In genomic region chr13:15707481-15707881, GRCm38 (mm10) we compare ENCODE assay signal across 9 mouse cellular contexts.
DNase-seq lines count a peak whose midpoint lies in the region; ATAC-seq and TF ChIP-seq lines count a peak whose summit lies in the region.
"Had no signal": no experiment of that assay in that cellular context is flagged by ENCODE, and none has a peak within 500 bp of the region (broad histone marks: within the 10 kb centered on the region; RNA-seq: fewer than 3 reads in every experiment).

No protein-coding gene starts in this region.

- DNase-seq in hindbrain, embryonic 11.5 days (ENCODE audit: low spot score): peak; percentile 16
- peak; percentile 9 for DNase-seq in brain, adult 2 months (ENCODE audit: low read depth, low spot score)
- DNase-seq in heart, postnatal 0 days (ENCODE audit: low spot score): peak; percentile 34
- no peak for DNase-seq in midbrain, embryonic 10.5 days (ENCODE audit: low spot score)
- no peak for DNase-seq in thymus, postnatal 0 days (ENCODE audit: low spot score)
- no peak for DNase-seq in ovary, postnatal 10 days (ENCODE audit: low spot score)
- no peak for DNase-seq in left cerebral cortex, adult 9 months (ENCODE audit: low spot score in 2 of 2)
- DNase-seq: spleen, adult 18-20 months had no signal

- TF ChIP-seq CTCF in heart, postnatal 0 days (IDR thresholded peaks at IDR 0.05; ENCODE audit: low read depth): peak; percentile 17; the same call in 1 of the 2 replicates

- no peak overlapping the region for H3K4me2 ChIP-seq in hindbrain, embryonic 11.5 days (replicated peaks; ENCODE audit: low read depth, low read length)
- H3K4me2 ChIP-seq in hindbrain, embryonic 12.5 days (replicated peaks): no peak overlapping the region
- H3K4me2 ChIP-seq in heart, postnatal 0 days (ENCODE audit: low read depth, low read length): no peak overlapping the region

- no peak overlapping the region for H3K9ac ChIP-seq in hindbrain, embryonic 11.5 days (ENCODE audit: low read depth, low read length)
- H3K9ac ChIP-seq in hindbrain, embryonic 12.5 days: no peak overlapping the region
- H3K9ac ChIP-seq in heart, postnatal 0 days (replicated peaks; ENCODE audit: low read depth, low read length): no peak overlapping the region

- no peak overlapping the region for H3K4me3 ChIP-seq in hindbrain, embryonic 11.5 days (ENCODE audit: low read depth, low read length)
- no peak overlapping the region for H3K4me3 ChIP-seq in hindbrain, embryonic 12.5 days
- no peak overlapping the region for H3K4me3 ChIP-seq in heart, postnatal 0 days (ENCODE audit: low read depth, low read length)
- H3K4me3 ChIP-seq in midbrain, embryonic 10.5 days: no peak overlapping the region

- no peaks in the 10 kb centered on the region for H3K27me3 ChIP-seq in hindbrain, embryonic 11.5 days (ENCODE audit: control insufficient read depth, insufficient read depth, low read length)
- no peaks in the 10 kb centered on the region for H3K27me3 ChIP-seq in hindbrain, embryonic 12.5 days
- 0 out of 2 replicates have a peak, but pooled peaks cover 2% of the 10 kb centered on the region for H3K27me3 ChIP-seq in heart, postnatal 0 days (ENCODE audit: control insufficient read depth, insufficient read depth, low read length)
- peaks cover 85% of the 10 kb centered on the region for H3K27me3 ChIP-seq in midbrain, embryonic 10.5 days (ENCODE audit: low read depth, poor library complexity, severe bottlenecking)

- H3K36me3 ChIP-seq in hindbrain, embryonic 11.5 days (ENCODE audit: control insufficient read depth, insufficient read depth, low read length): no peaks in the 10 kb centered on the region
- H3K36me3 ChIP-seq in hindbrain, embryonic 12.5 days: no peaks in the 10 kb centered on the region
- H3K36me3 ChIP-seq in heart, postnatal 0 days (replicated peaks; ENCODE audit: control insufficient read depth, insufficient read depth, low read length): no peaks in the 10 kb centered on the region
- 0 out of 2 replicates have a peak, but pooled peaks cover 2% of the 10 kb centered on the region for H3K36me3 ChIP-seq in midbrain, embryonic 10.5 days

- no peak overlapping the region for H3K27ac ChIP-seq in hindbrain, embryonic 11.5 days (ENCODE audit: low read depth, low read length)
- no peak overlapping the region for H3K27ac ChIP-seq in hindbrain, embryonic 12.5 days
- no peak overlapping the region for H3K27ac ChIP-seq in heart, postnatal 0 days (ENCODE audit: low read depth)
- H3K27ac ChIP-seq in midbrain, embryonic 10.5 days (replicated peaks): peak overlapping the region; percentile 63

- no peaks in the 10 kb centered on the region for H3K9me3 ChIP-seq in hindbrain, embryonic 11.5 days (ENCODE audit: control insufficient read depth, low read length)
- no peaks in the 10 kb centered on the region for H3K9me3 ChIP-seq in hindbrain, embryonic 12.5 days (replicated peaks)
- H3K9me3 ChIP-seq in heart, postnatal 0 days (replicated peaks; ENCODE audit: control insufficient read depth, low read length): no peaks in the 10 kb centered on the region
- H3K9me3 ChIP-seq in midbrain, embryonic 10.5 days (replicated peaks): no peaks in the 10 kb centered on the region

- 37% methylated on average over 4 of the region's 4 CpGs for WGBS in hindbrain, embryonic 11.5 days
- 19% methylated on average over 4 of the region's 4 CpGs for WGBS in hindbrain, embryonic 12.5 days
- 23% methylated on average over 4 of the region's 4 CpGs for WGBS in heart, postnatal 0 days
- WGBS in midbrain, embryonic 10.5 days: 40% methylated on average over 4 of the region's 4 CpGs

- ATAC-seq in hindbrain, embryonic 11.5 days (ENCODE audit: low FRiP score): no peak
- ATAC-seq in hindbrain, embryonic 12.5 days (ENCODE audit: low FRiP score): no peak; the same call in 1 of the 2 replicates
- no peak for ATAC-seq in heart, postnatal 0 days (ENCODE audit: insufficient read depth, low read depth)

- no peak for TF ChIP-seq EP300 in heart, postnatal 0 days (IDR thresholded peaks at IDR 0.05; ENCODE audit: low read depth)

- no peaks in the 10 kb centered on the region for H3K4me1 ChIP-seq in hindbrain, embryonic 11.5 days (replicated peaks; ENCODE audit: control insufficient read depth, insufficient read depth, low read length)
- peaks cover 15% of the 10 kb centered on the region for H3K4me1 ChIP-seq in hindbrain, embryonic 12.5 days
- 0 out of 2 replicates have a peak, but pooled peaks cover 11% of the 10 kb centered on the region for H3K4me1 ChIP-seq in heart, postnatal 0 days (ENCODE audit: control insufficient read depth, insufficient read depth)
- H3K4me1 ChIP-seq in midbrain, embryonic 10.5 days: peaks cover 71% of the 10 kb centered on the region

Comparison
In these comparisons a context has a peak if more than half of its experiments do, and no peak if none do; other contexts are left out.
1. DNase-seq: peak in hindbrain, embryonic 11.5 days (single experiment), brain, adult 2 months (single experiment) and heart, postnatal 0 days (single experiment); none in midbrain, embryonic 10.5 days (single experiment), thymus, postnatal 0 days (single experiment), ovary, postnatal 10 days (single experiment) and left cerebral cortex, adult 9 months (0 of 2).